Mouse (Mus musculus) myocyte (in vitro differentiated cells): Measurements from ENCODE around the gene Clec16a.

Source experiments
- MAX ChIP-seq: IDR thresholded peaks from one replicate; pipeline ENCODE4 v1.6.1; 2011; ENCODE audit warnings: low read depth, mild to moderate bottlenecking, control low read depth
- POLR2A ChIP-seq: IDR thresholded peaks from one replicate; pipeline ENCODE4 v1.6.1; 2011; ENCODE audit warnings: low read depth, mild to moderate bottlenecking, control low read depth, moderate library complexity; ENCODE audit not compliant: insufficient read length
- REST ChIP-seq: IDR thresholded peaks from one replicate; pipeline ENCODE4 v1.6.1; 2011; ENCODE audit warnings: mild to moderate bottlenecking, control low read depth, moderate library complexity; ENCODE audit not compliant: insufficient read depth, insufficient read length
- USF1 ChIP-seq: IDR thresholded peaks from one replicate; pipeline ENCODE4 v1.6.1; 2011; ENCODE audit warnings: low read depth, mild to moderate bottlenecking, control low read depth, moderate library complexity

GRCm38 (mm10) chr16:10790702-10791101 is 245.6 kb downstream of the Clec16a start, which contains the start of gene Prm3:
- TF ChIP-seq REST (no peak), USF1 (no peak), POLR2A (no peak), MAX (no peak)
